Mouse (Mus musculus) cerebellum, adult 2 months (tissue): ENCODE measurements at regions not wholly inside any gene's neighbourhood (a gene's known extent, or its start where the extent isn't known, plus 50 kb on each side); places are given as distances from the start of the nearest gene placed in this dataset.

Experiments used
- CTCF ChIP-seq: fragments of 200-500 bp; IDR thresholded peaks from 2 replicates; pipeline ENCODE4 v1.5.1; 2011; ENCODE audit warnings: low read depth, mild to moderate bottlenecking, control low read depth, low read length, moderate library complexity, borderline replicate concordance; ENCODE audit not compliant: insufficient read depth
- POLR2A ChIP-seq: fragments of 200-500 bp; IDR thresholded peaks from 2 replicates; pipeline ENCODE4 v1.6.1; 2011; ENCODE audit warnings: low read length, control low read depth, borderline replicate concordance; ENCODE audit not compliant: insufficient read depth

DNA sequence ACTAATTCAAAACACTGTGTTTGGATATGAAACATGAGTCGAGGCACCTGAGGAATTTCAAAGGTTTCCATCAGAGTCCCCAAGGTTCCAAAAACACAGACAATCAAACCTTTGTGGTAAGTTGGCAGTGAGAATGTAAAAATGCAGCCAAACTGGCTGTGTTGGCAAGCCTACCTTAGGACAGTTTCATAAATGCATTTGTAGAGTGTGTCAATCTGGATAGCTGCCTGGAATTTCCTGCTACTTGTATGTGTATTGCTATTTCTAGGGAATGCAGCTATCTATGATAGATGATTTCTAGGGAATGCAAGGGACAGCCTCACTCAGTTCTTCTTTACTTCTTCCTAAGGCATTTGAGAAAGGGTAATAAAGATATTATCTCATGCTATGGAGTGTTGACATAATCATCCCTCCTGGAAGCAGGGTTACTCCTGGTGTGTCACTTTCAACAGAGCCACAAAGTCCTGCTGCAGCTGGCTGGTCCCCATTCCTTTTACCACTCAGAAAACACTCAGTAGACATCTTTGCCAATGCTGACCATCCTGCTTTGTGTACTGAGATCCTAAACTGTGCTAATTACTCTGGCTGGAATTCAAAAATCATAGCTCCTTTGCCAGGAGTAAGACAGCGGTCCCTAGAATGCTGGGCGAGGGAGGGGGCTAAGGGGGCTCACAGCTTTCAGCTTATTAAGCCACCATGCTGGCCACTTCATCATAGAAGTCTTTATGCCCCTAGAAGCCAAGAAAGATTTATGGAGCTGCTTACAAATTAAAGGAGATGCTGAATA is 261.4 kb upstream of the Negr1 start:
- TF ChIP-seq POLR2A, result no peak
- TF ChIP-seq CTCF, result no peak
